Mouse (Mus musculus): ENCODE measurements around the gene Nckap1. TPM values are rescaled to one million over a fixed set of nuclear protein-coding genes. Genes with fewer than 3 reads are reported as not detected.
A peak's percentile ranks its signal among the peaks of the same experiment; 100 is the strongest.

The Nckap1 gene
- 7.6 and 11.4 TPM in 2 replicates for polyA plus RNA-seq (2012; rRNA removed)
- 9.9 and 10.3 TPM in 2 replicates for polyA plus RNA-seq (2014; fragmentation: Nextera tagmentation; extraction: Ambion mirVana)

DNA sequence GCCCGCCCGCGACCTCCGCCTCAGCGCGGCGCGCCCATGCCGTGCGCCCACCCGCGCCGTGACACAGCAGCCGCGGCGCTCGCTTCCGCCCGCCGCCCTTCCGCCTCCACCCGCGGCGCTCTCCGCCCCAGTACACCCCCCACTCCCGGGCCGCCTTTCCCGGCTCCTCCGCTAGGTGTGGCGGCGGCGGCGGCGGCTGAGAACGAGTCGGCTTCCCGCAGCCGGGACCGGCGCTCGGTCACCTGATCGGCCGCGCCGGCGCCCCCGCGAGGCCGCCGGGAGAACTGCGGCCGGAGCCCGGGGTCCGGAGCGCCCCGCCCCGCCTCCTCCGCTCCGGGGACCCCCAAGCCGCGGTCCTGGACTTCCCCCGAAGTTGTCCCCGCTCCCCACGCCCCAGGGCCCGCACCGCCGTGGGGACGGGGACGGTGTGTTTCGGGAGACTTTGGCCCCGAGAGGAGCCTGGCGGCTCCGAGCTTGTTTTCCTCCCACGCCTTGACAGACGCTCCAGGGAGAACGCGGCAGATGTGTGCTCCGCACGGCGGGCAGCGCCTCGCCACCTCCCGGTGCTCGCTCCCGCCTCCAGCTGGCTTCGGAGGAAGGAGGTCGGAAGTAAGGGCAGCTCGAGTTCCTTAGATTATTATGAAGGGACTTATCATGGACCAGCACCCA lies at the start of gene Nckap1:
Gene Nckap1 (minus strand): TSS at position 338 of the 669 bp plus-strand sequence.
- TF ChIP-seq EP300 (IDR thresholded peaks at IDR 0.05; ENCODE audit: low read depth) (no peak), CTCF (IDR thresholded peaks at IDR 0.05; ENCODE audit: low read depth) (peak; percentile 47)
- Histone ChIP-seq H3K27me3 (ENCODE audit: control insufficient read depth, insufficient read depth, low read length) (peaks cover 2% of the 10 kb centered on the region), H3K4me3 (ENCODE audit: insufficient read depth in 1 of 2, low read depth in 2 of 2, low read length in 2 of 2) (peak within 1 kb of the TSS; percentile 85 to 94), H3K27ac (peak within 1 kb of the TSS; percentile 57), H3K9ac (replicated peaks) (peak within 1 kb of the TSS; percentile 75), H3K9me3 (ENCODE audit: control insufficient read depth, low read length) (no peaks in the 10 kb centered on the region), H3K4me1 (replicated peaks; ENCODE audit: control insufficient read depth in 2 of 2, insufficient read depth in 2 of 2, low read length in 1 of 2) (peaks cover 6 to 10% of the 10 kb centered on the region in 2 experiments; a peak in 3 of 4 replicates), H3K4me2 (ENCODE audit: low read depth) (peak within 1 kb of the TSS; percentile 78), H3K36me3 (replicated peaks; ENCODE audit: control insufficient read depth, insufficient read depth, low read depth) (no peaks in the 10 kb centered on the region)
- under 1% methylated on average over 79 of the region's 88 CpGs for WGBS (ENCODE audit: insufficient replicate concordance)
- ATAC-seq (ENCODE audit: insufficient read depth) (peak; percentile 93), DNase-seq (ENCODE audit: low read depth in 3 of 3, low spot score in 3 of 3) (peak; percentile 66 to 74 (median 66))

DNA sequence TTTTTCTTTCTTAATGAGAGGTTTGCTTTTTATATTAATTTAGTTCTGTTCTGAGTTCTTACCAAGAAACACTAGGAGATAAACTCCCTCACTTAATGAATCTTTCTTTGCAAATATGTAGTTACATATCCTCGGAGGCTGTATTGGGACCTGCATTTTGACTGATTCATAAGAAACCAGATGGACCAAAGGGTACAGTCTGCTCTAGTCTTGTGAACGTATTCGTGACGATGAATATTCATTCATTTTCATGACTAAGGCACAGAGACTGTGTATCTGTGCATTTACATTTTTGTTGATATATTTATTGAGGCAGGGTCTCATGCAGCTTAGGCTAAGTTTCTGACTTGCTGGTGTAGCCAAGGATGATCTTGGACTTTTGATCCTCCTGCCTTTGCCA lies 43.3 kb upstream of the Nckap1 start:
- no peak overlapping the region for H3K27ac ChIP-seq
- H3K4me2 ChIP-seq (ENCODE audit: low read depth): no peak overlapping the region
- DNase-seq (ENCODE audit: low read depth in 3 of 3, low spot score in 3 of 3) (no peak), ATAC-seq (ENCODE audit: insufficient read depth) (no peak)
- no peak overlapping the region for H3K9ac ChIP-seq (replicated peaks)
- 81% methylated on average over 4 of the region's 4 CpGs for WGBS (ENCODE audit: insufficient replicate concordance)
- no peaks in the 10 kb centered on the region for H3K36me3 ChIP-seq (replicated peaks; ENCODE audit: control insufficient read depth, insufficient read depth, low read depth)
- no peak overlapping the region for H3K4me3 ChIP-seq (ENCODE audit: insufficient read depth in 1 of 2, low read depth in 2 of 2, low read length in 2 of 2)
- no peaks in the 10 kb centered on the region for H3K4me1 ChIP-seq (replicated peaks; ENCODE audit: control insufficient read depth in 2 of 2, insufficient read depth in 2 of 2, low read length in 1 of 2)
- no peaks in the 10 kb centered on the region for H3K27me3 ChIP-seq (ENCODE audit: control insufficient read depth, insufficient read depth, low read length)
- no peaks in the 10 kb centered on the region for H3K9me3 ChIP-seq (ENCODE audit: control insufficient read depth, low read length)
- no peak for TF ChIP-seq CTCF (IDR thresholded peaks at IDR 0.05; ENCODE audit: low read depth)
- TF ChIP-seq EP300 (IDR thresholded peaks at IDR 0.05; ENCODE audit: low read depth): no peak

DNA sequence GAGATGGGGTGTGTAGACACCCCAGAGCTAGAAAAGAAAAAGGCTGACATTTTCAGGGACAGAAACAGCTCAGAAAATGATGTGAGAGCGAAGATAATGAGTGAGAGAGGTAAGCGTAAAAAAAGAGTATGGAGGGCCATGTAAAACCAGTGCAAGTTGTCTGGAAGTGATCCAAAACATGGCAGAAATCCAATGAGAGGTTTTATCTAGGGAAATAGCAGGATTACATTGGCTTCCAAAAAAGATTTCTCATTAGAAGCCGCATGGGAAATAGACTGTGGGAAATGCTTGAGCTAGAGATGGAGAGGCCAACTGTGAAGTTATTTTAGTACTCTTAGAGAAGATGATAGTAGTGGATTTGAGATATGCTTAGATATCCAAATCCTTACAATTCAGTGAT lies 40.7 kb upstream of the Nckap1 start:
- Histone ChIP-seq H3K27ac (no peak overlapping the region), H3K4me1 (replicated peaks; ENCODE audit: control insufficient read depth in 2 of 2, insufficient read depth in 2 of 2, low read length in 1 of 2) (peaks cover 2 to 4% of the 10 kb centered on the region in 2 experiments; a peak in 2 of 4 replicates), H3K9ac (replicated peaks) (no peak overlapping the region), H3K9me3 (ENCODE audit: control insufficient read depth, low read length) (no peaks in the 10 kb centered on the region), H3K4me3 (ENCODE audit: insufficient read depth in 1 of 2, low read depth in 2 of 2, low read length in 2 of 2) (no peak overlapping the region), H3K27me3 (ENCODE audit: control insufficient read depth, insufficient read depth, low read length) (no peaks in the 10 kb centered on the region), H3K4me2 (ENCODE audit: low read depth) (no peak overlapping the region), H3K36me3 (replicated peaks; ENCODE audit: control insufficient read depth, insufficient read depth, low read depth) (no peaks in the 10 kb centered on the region)
- no peak for TF ChIP-seq CTCF (IDR thresholded peaks at IDR 0.05; ENCODE audit: low read depth)
- no peak for TF ChIP-seq EP300 (IDR thresholded peaks at IDR 0.05; ENCODE audit: low read depth)
- no peak for DNase-seq (ENCODE audit: low read depth in 3 of 3, low spot score in 3 of 3)
- WGBS (ENCODE audit: insufficient replicate concordance): 76% methylated on average over 3 of the region's 3 CpGs
- no peak for ATAC-seq (ENCODE audit: insufficient read depth)

DNA sequence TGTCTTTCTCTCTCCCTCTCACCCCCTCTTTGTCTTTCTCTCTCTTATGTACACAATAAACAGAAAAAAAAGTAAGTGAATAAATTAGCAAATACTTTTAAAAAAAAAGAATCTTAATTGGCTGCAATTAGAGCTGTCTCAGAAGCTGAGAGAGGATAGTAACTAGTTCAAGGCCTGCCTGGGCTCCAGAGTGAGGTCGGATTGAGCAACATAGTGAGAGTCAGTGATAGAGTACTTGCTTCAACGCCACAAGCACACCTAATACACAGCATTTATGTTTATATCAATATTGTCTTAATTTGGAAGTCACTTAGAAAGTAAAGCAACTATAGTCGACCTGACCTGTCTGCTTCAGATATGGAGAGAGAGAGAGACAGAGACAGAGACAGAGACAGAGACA lies 37.8 kb upstream of the Nckap1 start:
- Histone ChIP-seq H3K4me2 (ENCODE audit: low read depth) (no peak overlapping the region), H3K27me3 (ENCODE audit: control insufficient read depth, insufficient read depth, low read length) (no peaks in the 10 kb centered on the region), H3K9ac (replicated peaks) (no peak overlapping the region), H3K36me3 (replicated peaks; ENCODE audit: control insufficient read depth, insufficient read depth, low read depth) (no peaks in the 10 kb centered on the region), H3K9me3 (ENCODE audit: control insufficient read depth, low read length) (no peaks in the 10 kb centered on the region), H3K27ac (no peak overlapping the region), H3K4me1 (replicated peaks; ENCODE audit: control insufficient read depth in 2 of 2, insufficient read depth in 2 of 2, low read length in 1 of 2) (peaks cover 6% of the 10 kb centered on the region in 2 experiments; a peak in 2 of 4 replicates), H3K4me3 (ENCODE audit: insufficient read depth in 1 of 2, low read depth in 2 of 2, low read length in 2 of 2) (no peak overlapping the region)
- no peak for DNase-seq (ENCODE audit: low read depth in 3 of 3, low spot score in 3 of 3)
- WGBS (ENCODE audit: insufficient replicate concordance): 61% methylated on average over 3 of the region's 3 CpGs
- TF ChIP-seq EP300 (IDR thresholded peaks at IDR 0.05; ENCODE audit: low read depth) (no peak), CTCF (IDR thresholded peaks at IDR 0.05; ENCODE audit: low read depth) (no peak)
- no peak for ATAC-seq (ENCODE audit: insufficient read depth)

DNA sequence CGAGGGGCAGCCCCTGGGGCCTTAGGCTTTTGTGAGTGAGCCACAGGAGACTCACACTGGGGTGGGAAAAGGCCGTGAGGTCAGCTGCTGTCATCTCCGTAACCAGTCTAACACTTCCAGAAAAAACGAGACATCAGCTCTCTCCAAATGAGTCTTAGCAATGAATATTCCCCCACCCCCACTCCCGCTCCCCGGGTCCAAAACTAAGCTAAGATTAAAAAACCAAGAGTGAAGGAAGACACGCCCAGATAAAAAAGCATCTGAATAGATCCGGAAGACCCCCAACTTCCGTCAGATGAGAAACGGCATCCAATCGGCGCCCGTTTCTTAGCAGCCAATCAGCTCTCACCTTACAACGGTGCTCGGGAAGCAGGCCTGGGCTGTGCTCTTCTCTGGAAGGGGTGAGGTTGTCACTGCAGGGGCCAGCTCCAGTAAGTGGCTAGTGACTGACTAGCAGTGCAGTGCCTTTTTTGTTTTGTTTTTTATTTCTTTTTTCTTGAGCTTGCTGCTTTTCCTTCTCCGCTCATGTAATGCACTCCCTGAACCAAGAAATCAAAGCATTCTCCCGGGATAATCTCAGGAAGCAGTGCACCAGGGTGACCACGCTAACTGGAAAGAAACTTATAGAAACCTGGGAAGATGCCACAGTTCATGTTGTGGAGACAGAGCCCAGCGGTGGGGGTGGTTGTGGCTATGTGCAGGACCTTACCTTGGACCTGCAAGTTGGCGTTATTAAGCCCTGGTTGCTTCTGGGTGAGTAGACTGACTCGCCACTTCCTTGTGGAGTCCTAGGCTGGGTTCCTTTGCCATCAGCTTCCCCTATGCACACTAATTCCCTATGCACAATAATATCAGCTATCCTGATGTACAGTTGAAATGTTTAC lies 35.9 kb upstream of the Nckap1 start, which contains the start of the genes Dusp19 and Nup35:
Gene Dusp19 (plus strand): TSS at position 192 of the 884 bp plus-strand sequence.
Gene Nup35 (plus strand): TSS at position 383 of the 884 bp plus-strand sequence.
- TF ChIP-seq EP300 (IDR thresholded peaks at IDR 0.05; ENCODE audit: low read depth) (no peak), CTCF (IDR thresholded peaks at IDR 0.05; ENCODE audit: low read depth) (no peak)
- Histone ChIP-seq H3K36me3 (replicated peaks; ENCODE audit: control insufficient read depth, insufficient read depth, low read depth) (no peaks in the 10 kb centered on the region), H3K4me2 (ENCODE audit: low read depth) (peak within 1 kb of the TSS; percentile 88), H3K4me3 (ENCODE audit: insufficient read depth in 1 of 2, low read depth in 2 of 2, low read length in 2 of 2) (peak within 1 kb of the TSS; percentile 71 to 92), H3K9me3 (ENCODE audit: control insufficient read depth, low read length) (no peaks in the 10 kb centered on the region), H3K27ac (peak within 1 kb of the TSS; percentile 8; the same call in 1 of the 2 replicates), H3K9ac (replicated peaks) (peak within 1 kb of the TSS; percentile 64), H3K4me1 (replicated peaks; ENCODE audit: control insufficient read depth in 2 of 2, insufficient read depth in 2 of 2, low read length in 1 of 2) (peaks cover 6% of the 10 kb centered on the region in 2 experiments; a peak in 2 of 4 replicates), H3K27me3 (ENCODE audit: control insufficient read depth, insufficient read depth, low read length) (no peaks in the 10 kb centered on the region)
- 1% methylated on average over 21 of the region's 21 CpGs for WGBS (ENCODE audit: insufficient replicate concordance)
- DNase-seq (ENCODE audit: low read depth in 3 of 3, low spot score in 3 of 3) (peak; percentile 81 to 86 (median 82)), ATAC-seq (ENCODE audit: insufficient read depth) (peak; percentile 100)
